Mouse (Mus musculus) embryonic facial prominence, embryonic 10.5 days (tissue): ENCODE measurements around the gene Iqgap1. TPM values are rescaled to one million over a fixed set of nuclear protein-coding genes. Genes with fewer than 3 reads are reported as not detected.

Experiments
- DNase-seq: peaks from one replicate; pipeline ENCODE4 v3.0.0-alpha.2; 2017; ENCODE audit warnings: low spot score
- H3K27ac ChIP-seq: fragments of 300-500 bp; sonication (generic); replicated peaks from 2 replicates; pipeline ENCODE4 v1.5.1; 2016; ENCODE audit warnings: mild to moderate bottlenecking
- H3K27me3 ChIP-seq: fragments of 300-500 bp; sonication (generic); replicated peaks from 2 replicates; pipeline ENCODE4 v1.6.1; 2016; ENCODE audit warnings: low read depth, mild to moderate bottlenecking; ENCODE audit not compliant: poor library complexity, severe bottlenecking
- H3K36me3 ChIP-seq: fragments of 300-500 bp; sonication (generic); replicated peaks from 2 replicates; pipeline ENCODE4 v1.6.1; 2016; ENCODE audit warnings: mild to moderate bottlenecking, moderate library complexity
- H3K4me1 ChIP-seq: fragments of 300-500 bp; sonication (generic); 2 replicates; pipeline ENCODE4 v1.6.1; 2016
- H3K4me3 ChIP-seq: fragments of 300-500 bp; sonication (generic); 2 replicates; pipeline ENCODE4 v1.5.1; 2016; ENCODE audit warnings: mild to moderate bottlenecking, moderate library complexity
- H3K9me3 ChIP-seq: fragments of 300-500 bp; sonication (generic); 2 replicates; pipeline ENCODE4 v1.6.1; 2016; ENCODE audit warnings: mild to moderate bottlenecking
- WGBS: fragments of 180-500 bp; shearing (Covaris S2); methylation state at CpG from one replicate; pipeline ENCODE4 v1.1.7; 2016; 5-methylcytosine and 5-hydroxymethylcytosine counted together
- polyA plus RNA-seq: library from polyadenylated mRNA; unstranded; fragments of >200 nt; fragmentation: Nextera tagmentation; extraction: Ambion mirVana; gene quantifications from 2 replicates; pipeline ENCODE4 v1.2.1, GENCODE M21; 2016

Gene Iqgap1
- polyA plus RNA-seq, 1 experiment from 2014 or later, result 29.3 TPM

- H3K27me3 ChIP-seq, result no peaks in the 10 kb centered on the region
- H3K36me3 ChIP-seq, result peaks cover 36% of the 10 kb centered on the region
- no peaks in the 10 kb centered on the region for H3K4me1 ChIP-seq
- DNase-seq, result no peak
- H3K27ac ChIP-seq, result no peak overlapping the region
- 89% methylated on average over 7 of the region's 7 CpGs for WGBS
- no peak overlapping the region for H3K4me3 ChIP-seq
- no peaks in the 10 kb centered on the region for H3K9me3 ChIP-seq
Observed at GRCm38 (mm10) chr7:80715306-80715705, 110.5 kb downstream of the Iqgap1 start.

- Histone ChIP-seq H3K4me3 (no peak overlapping the region), H3K9me3 (no peaks in the 10 kb centered on the region), H3K27ac (no peak overlapping the region), H3K36me3 (peaks cover 18% of the 10 kb centered on the region), H3K27me3 (no peaks in the 10 kb centered on the region), H3K4me1 (no peaks in the 10 kb centered on the region)
- DNase-seq, result no peak
- 84% methylated on average over 8 of the region's 8 CpGs for WGBS
Observed at GRCm38 (mm10) chr7:80711496-80711895, 114.3 kb downstream of the Iqgap1 start.

GRCm38 (mm10) chr7:80710333-80710732 is 115.4 kb downstream of the Iqgap1 start:
- Histone ChIP-seq H3K4me3 (no peak overlapping the region), H3K27ac (no peak overlapping the region), H3K4me1 (no peaks in the 10 kb centered on the region), H3K27me3 (no peaks in the 10 kb centered on the region), H3K9me3 (no peaks in the 10 kb centered on the region), H3K36me3 (peaks cover 13% of the 10 kb centered on the region)
- no peak for DNase-seq
- 89% methylated on average over 7 of the region's 7 CpGs for WGBS

GRCm38 (mm10) chr7:80704066-80704465 is 121.7 kb downstream of the Iqgap1 start:
- no peak overlapping the region for H3K4me3 ChIP-seq
- no peaks in the 10 kb centered on the region for H3K27me3 ChIP-seq
- DNase-seq, result no peak
- no peak overlapping the region for H3K27ac ChIP-seq
- 0 out of 2 replicates have a peak, but pooled peaks cover 8% of the 10 kb centered on the region for H3K4me1 ChIP-seq
- H3K9me3 ChIP-seq, result no peaks in the 10 kb centered on the region
- no peaks in the 10 kb centered on the region for H3K36me3 ChIP-seq
- 90% methylated on average over 4 of the region's 4 CpGs for WGBS

GRCm38 (mm10) chr7:80702510-80702909 is 123.3 kb downstream of the Iqgap1 start:
- no peak overlapping the region for H3K27ac ChIP-seq
- 0 out of 2 replicates have a peak, but pooled peaks cover 8% of the 10 kb centered on the region for H3K4me1 ChIP-seq
- H3K9me3 ChIP-seq, result no peaks in the 10 kb centered on the region
- H3K36me3 ChIP-seq, result no peaks in the 10 kb centered on the region
- no peak overlapping the region for H3K4me3 ChIP-seq
- DNase-seq, result no peak
- no peaks in the 10 kb centered on the region for H3K27me3 ChIP-seq
- WGBS, result 68% methylated on average over 6 of the region's 6 CpGs

GRCm38 (mm10) chr7:80699709-80700108 is 126.1 kb downstream of the Iqgap1 start:
- no peaks in the 10 kb centered on the region for H3K36me3 ChIP-seq
- no peak overlapping the region for H3K4me3 ChIP-seq
- DNase-seq, result no peak
- 0 out of 2 replicates have a peak, but pooled peaks cover 8% of the 10 kb centered on the region for H3K4me1 ChIP-seq
- H3K9me3 ChIP-seq, result no peaks in the 10 kb centered on the region
- no peaks in the 10 kb centered on the region for H3K27me3 ChIP-seq
- no peak overlapping the region for H3K27ac ChIP-seq
- 70% methylated on average over 8 of the region's 8 CpGs for WGBS

- Histone ChIP-seq H3K27me3 (no peaks in the 10 kb centered on the region), H3K4me3 (no peak overlapping the region), H3K27ac (no peak overlapping the region), H3K36me3 (no peaks in the 10 kb centered on the region), H3K4me1 (0 out of 2 replicates have a peak, but pooled peaks cover 8% of the 10 kb centered on the region), H3K9me3 (no peaks in the 10 kb centered on the region)
- DNase-seq, result no peak
- WGBS, result 68% methylated on average over 3 of the region's 3 CpGs
Observed at GRCm38 (mm10) chr7:80698940-80699339, 126.8 kb downstream of the Iqgap1 start.

- H3K36me3 ChIP-seq, result no peaks in the 10 kb centered on the region
- no peaks in the 10 kb centered on the region for H3K27me3 ChIP-seq
- H3K4me1 ChIP-seq, result 0 out of 2 replicates have a peak, but pooled peaks cover 8% of the 10 kb centered on the region
- 84% methylated on average over 5 of the region's 5 CpGs for WGBS
- no peak for DNase-seq
- H3K4me3 ChIP-seq, result no peak overlapping the region
- H3K9me3 ChIP-seq, result no peaks in the 10 kb centered on the region
- no peak overlapping the region for H3K27ac ChIP-seq
Observed at GRCm38 (mm10) chr7:80697859-80698258, 127.9 kb downstream of the Iqgap1 start.

- H3K4me1 ChIP-seq, result 0 out of 2 replicates have a peak, but pooled peaks cover 8% of the 10 kb centered on the region
- WGBS, result 61% methylated on average over 4 of the region's 4 CpGs
Observed at GRCm38 (mm10) chr7:80696903-80697302, 128.9 kb downstream of the Iqgap1 start.

GRCm38 (mm10) chr7:80696334-80696733 is 129.4 kb downstream of the Iqgap1 start:
- Histone ChIP-seq H3K36me3 (no peaks in the 10 kb centered on the region), H3K27me3 (no peaks in the 10 kb centered on the region), H3K4me3 (no peak overlapping the region), H3K4me1 (0 out of 2 replicates have a peak, but pooled peaks cover 8% of the 10 kb centered on the region), H3K27ac (no peak overlapping the region), H3K9me3 (no peaks in the 10 kb centered on the region)
- DNase-seq, result no peak
- WGBS, result 58% methylated on average over 1 of the region's 1 CpGs

More at GRCm38 (mm10) chr7:80696903-80697302, 128.9 kb downstream of the Iqgap1 start:
- no peaks in the 10 kb centered on the region for H3K9me3 ChIP-seq
- no peaks in the 10 kb centered on the region for H3K36me3 ChIP-seq
- no peak overlapping the region for H3K27ac ChIP-seq
- H3K27me3 ChIP-seq, result no peaks in the 10 kb centered on the region
- H3K4me3 ChIP-seq, result no peak overlapping the region
- DNase-seq, result no peak

GRCm38 (mm10) chr7:80692472-80692871 is 133.3 kb downstream of the Iqgap1 start:
- Histone ChIP-seq H3K9me3 (no peaks in the 10 kb centered on the region), H3K36me3 (no peaks in the 10 kb centered on the region), H3K4me1 (peaks cover 12% of the 10 kb centered on the region), H3K4me3 (no peak overlapping the region), H3K27ac (no peak overlapping the region), H3K27me3 (peaks cover 4% of the 10 kb centered on the region; the same call in 1 of the 2 replicates)
- no peak for DNase-seq
- WGBS, result 91% methylated on average over 9 of the region's 9 CpGs

GRCm38 (mm10) chr7:80691131-80691530 is 134.6 kb downstream of the Iqgap1 start:
- no peak overlapping the region for H3K27ac ChIP-seq
- peaks cover 4% of the 10 kb centered on the region; the same call in 1 of the 2 replicates for H3K27me3 ChIP-seq
- H3K4me3 ChIP-seq, result no peak overlapping the region
- WGBS, result 77% methylated on average over 6 of the region's 6 CpGs
- H3K36me3 ChIP-seq, result no peaks in the 10 kb centered on the region
- DNase-seq, result no peak
- peaks cover 18% of the 10 kb centered on the region for H3K4me1 ChIP-seq
- H3K9me3 ChIP-seq, result no peaks in the 10 kb centered on the region

- no peak for DNase-seq
- Histone ChIP-seq H3K27me3 (peaks cover 4% of the 10 kb centered on the region; the same call in 1 of the 2 replicates), H3K27ac (peak overlapping the region; percentile 93), H3K4me3 (peak overlapping the region; percentile 84), H3K9me3 (no peaks in the 10 kb centered on the region), H3K4me1 (peaks cover 18% of the 10 kb centered on the region), H3K36me3 (no peaks in the 10 kb centered on the region)
- 25% methylated on average over 10 of the region's 10 CpGs for WGBS
Observed at GRCm38 (mm10) chr7:80689221-80689591, 136.6 kb downstream of the Iqgap1 start.
